Mouse (Mus musculus) limb, embryonic 13.5 days (tissue): ENCODE results near the gene Zfp433. TPM values are rescaled to one million over a fixed set of nuclear protein-coding genes. Genes with fewer than 3 reads are reported as not detected.
"Not testable (repeated sequence)": the region's sequence is repeated elsewhere in the genome, so short reads cannot be mapped to it uniquely, and the experiment has no call there.

ENCODE experiments used
- ATAC-seq: fragments of 200-750 bp; cut with Nextera tagmentation; 2 replicates; pipeline ENCODE4 v1.8.0; 2017; ENCODE audit warnings: low read depth, moderate number of reproducible peaks, moderate TSS enrichment; ENCODE audit not compliant: low FRiP score
- H3K27ac ChIP-seq: fragments of 300-500 bp; sonication (generic); 2 replicates; pipeline ENCODE4 v1.5.1; 2015; ENCODE audit warnings: inconsistent platforms, mild to moderate bottlenecking, moderate library complexity
- H3K27me3 ChIP-seq: fragments of 300-500 bp; sonication (generic); 2 replicates; pipeline ENCODE4 v1.6.1; 2015; ENCODE audit warnings: mild to moderate bottlenecking, inconsistent platforms
- H3K36me3 ChIP-seq: fragments of 300-500 bp; sonication (generic); 2 replicates; pipeline ENCODE4 v1.6.1; 2015; ENCODE audit warnings: inconsistent platforms, mild to moderate bottlenecking, moderate library complexity
- H3K4me1 ChIP-seq: fragments of 300-500 bp; sonication (generic); 2 replicates; pipeline ENCODE4 v1.6.1; 2015; ENCODE audit warnings: inconsistent platforms
- H3K4me2 ChIP-seq: fragments of 300-500 bp; sonication (generic); replicated peaks from 2 replicates; pipeline ENCODE4 v1.6.1; 2015; ENCODE audit warnings: inconsistent platforms, mild to moderate bottlenecking, moderate library complexity
- H3K4me3 ChIP-seq: fragments of 300-500 bp; sonication (generic); 2 replicates; pipeline ENCODE4 v1.5.1; 2015; ENCODE audit warnings: moderate library complexity, mild to moderate bottlenecking, inconsistent platforms
- H3K9ac ChIP-seq: fragments of 300-500 bp; sonication (generic); 2 replicates; pipeline ENCODE4 v1.6.1; 2015; ENCODE audit warnings: mild to moderate bottlenecking, inconsistent platforms
- H3K9me3 ChIP-seq: fragments of 300-500 bp; sonication (generic); 2 replicates; pipeline ENCODE4 v1.6.1; 2016; ENCODE audit warnings: inconsistent platforms
- WGBS: fragments of 180-500 bp; shearing (Covaris S2); methylation state at CpG from one replicate; pipeline ENCODE4 v1.1.7; 2015; 5-methylcytosine and 5-hydroxymethylcytosine counted together
- polyA plus RNA-seq: library from polyadenylated mRNA; unstranded; fragments of >200 nt; fragmentation: Nextera tagmentation; extraction: Ambion mirVana; gene quantifications from 2 replicates; pipeline ENCODE4 v1.2.1, GENCODE M21; 2015

Zfp433 gene
- polyA plus RNA-seq = 15.2 and 16.1 TPM in 2 replicates

DNA sequence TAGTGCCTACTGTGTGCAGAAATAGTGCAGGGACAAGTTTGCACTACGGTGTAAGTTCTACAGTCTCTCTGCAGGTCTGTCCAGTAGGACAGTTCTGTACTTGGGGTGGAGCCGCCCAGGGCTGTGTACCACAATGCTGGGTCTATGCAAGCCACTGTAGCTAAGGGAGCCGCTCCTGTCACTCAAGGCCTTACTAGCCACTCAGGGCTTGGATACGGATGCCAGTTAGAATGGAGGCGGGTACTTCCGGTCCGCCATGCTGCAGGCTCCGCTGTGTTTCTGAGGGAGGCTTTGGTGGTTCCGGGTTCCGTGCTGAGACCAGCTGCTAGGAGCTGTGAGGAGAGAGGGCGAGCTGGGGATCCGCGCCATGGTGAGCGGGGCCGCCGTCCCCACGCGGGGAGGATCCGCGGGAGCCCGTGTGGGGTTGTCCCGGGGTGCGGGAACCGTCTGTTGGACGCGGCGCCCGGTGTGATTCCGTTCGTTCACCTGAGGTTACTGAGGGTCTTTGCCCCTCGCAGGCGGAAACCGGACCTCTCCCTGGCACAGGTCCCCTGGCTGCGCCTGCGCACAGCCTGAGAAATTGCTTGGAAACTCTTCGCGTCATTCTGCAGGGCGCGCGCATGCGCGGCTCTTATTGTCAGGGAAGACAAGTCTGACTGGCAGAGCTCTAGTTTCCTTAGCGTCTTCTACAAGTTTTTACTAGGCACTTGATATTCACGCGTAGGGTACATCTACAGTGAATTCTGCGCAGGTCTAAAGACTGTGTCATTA, at the start of gene Zfp433:
TSS of gene Zfp433 (plus strand) at position 295 of the 771 bp plus-strand sequence.
- H3K27ac ChIP-seq, H3K27me3 ChIP-seq, H3K4me2 ChIP-seq, H3K9me3 ChIP-seq, H3K4me1 ChIP-seq, H3K36me3 ChIP-seq, H3K4me3 ChIP-seq, H3K9ac ChIP-seq: not testable (repeated sequence)
- WGBS = no CpG with 5 or more reads among the region's 46 CpGs
- ATAC-seq = peak; percentile 99

- Histone ChIP-seq H3K9ac (no peak overlapping the region), H3K27me3 (no peaks in the 10 kb centered on the region), H3K4me1 (peaks cover under 1% of the 10 kb centered on the region; the same call in 1 of the 2 replicates), H3K9me3 (peaks cover 52% of the 10 kb centered on the region), H3K27ac (no peak overlapping the region), H3K4me2 (no peak overlapping the region), H3K36me3 (peaks cover 72% of the 10 kb centered on the region), H3K4me3 (no peak overlapping the region)
- 95% methylated on average over 10 of the region's 10 CpGs for WGBS
- ATAC-seq = no peak
These were observed 49.4 kb upstream of the Zfp433 start for GRCm38 (mm10) chr10:81655178-81655577.

DNA sequence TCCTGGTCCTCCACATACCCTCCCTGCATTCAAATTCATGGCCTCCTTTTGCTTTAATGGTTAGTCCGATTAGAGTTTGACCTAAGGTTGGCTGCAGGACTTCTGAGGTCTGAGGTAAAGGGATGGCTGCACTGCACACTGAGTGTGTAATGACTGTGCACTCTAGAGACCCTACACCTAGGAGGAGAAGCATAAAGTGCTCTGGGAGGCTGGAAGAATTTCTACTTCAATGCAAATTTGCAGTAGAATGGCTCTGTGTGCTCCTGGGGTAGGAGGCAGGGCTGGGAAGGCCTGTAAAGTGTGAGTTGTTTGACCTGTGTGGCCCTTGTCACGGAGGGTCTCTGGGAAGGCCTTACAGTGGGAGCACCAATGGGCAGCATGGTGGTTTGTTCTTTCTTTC, 48.5 kb upstream of the Zfp433 start:
- Histone ChIP-seq H3K4me3 (no peak overlapping the region), H3K4me2 (no peak overlapping the region), H3K27ac (no peak overlapping the region), H3K9me3 (peaks cover 56% of the 10 kb centered on the region), H3K9ac (no peak overlapping the region), H3K27me3 (no peaks in the 10 kb centered on the region), H3K4me1 (no peaks in the 10 kb centered on the region), H3K36me3 (peaks cover 66% of the 10 kb centered on the region)
- no peak for ATAC-seq
- 92% methylated on average over 2 of the region's 2 CpGs for WGBS

DNA sequence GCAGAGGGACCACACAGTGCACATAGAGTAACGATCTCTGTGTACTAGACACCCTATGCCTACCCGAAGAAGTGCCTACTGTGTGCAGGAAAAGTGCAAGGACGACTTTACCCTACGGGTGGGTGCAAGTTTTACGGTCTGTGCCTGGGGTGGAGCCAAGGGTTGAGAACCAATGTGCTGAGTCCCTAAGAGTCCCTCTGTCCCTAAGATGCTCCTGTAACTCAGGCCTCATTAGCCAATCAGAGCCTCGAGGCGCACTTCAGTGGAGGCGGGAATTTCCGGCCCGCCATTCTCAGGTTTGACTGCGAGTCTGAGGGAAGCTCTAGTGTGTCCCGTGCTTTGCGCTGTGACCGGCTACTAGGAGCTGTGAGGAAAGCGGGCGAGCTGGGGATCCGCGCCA, 17.5 kb upstream of the Zfp433 start:
- peak; percentile 64; the same call in 1 of the 2 replicates for ATAC-seq
- not testable (repeated sequence) for H3K9ac ChIP-seq, H3K4me1 ChIP-seq, H3K27me3 ChIP-seq, H3K4me2 ChIP-seq, H3K9me3 ChIP-seq, H3K36me3 ChIP-seq, H3K27ac ChIP-seq, H3K4me3 ChIP-seq
- WGBS = no CpG with 5 or more reads among the region's 18 CpGs

GRCm38 (mm10) chr10:81770506-81771403, 66.1 kb downstream of the Zfp433 start, which contains the start of gene Gm3055:
TSS of gene Gm3055 (minus strand) at chr10:81771161.
- H3K4me3 ChIP-seq, H3K4me2 ChIP-seq, H3K9me3 ChIP-seq, H3K4me1 ChIP-seq, H3K36me3 ChIP-seq, H3K27me3 ChIP-seq, H3K27ac ChIP-seq, H3K9ac ChIP-seq: not testable (repeated sequence)
- ATAC-seq = peak; percentile 98
- no CpG with 5 or more reads among the region's 43 CpGs for WGBS

- 0 out of 2 replicates have a peak, but pooled peaks have one; percentile 17 for ATAC-seq
- WGBS = no CpG with 5 or more reads among the region's 3 CpGs
These were observed 66.8 kb downstream of the Zfp433 start for GRCm38 (mm10) chr10:81771404-81771777.

More at GRCm38 (mm10) chr10:81771404-81771777, 66.8 kb downstream of the Zfp433 start:
- not testable (repeated sequence) for H3K9me3 ChIP-seq, H3K4me2 ChIP-seq, H3K27me3 ChIP-seq, H3K4me3 ChIP-seq, H3K9ac ChIP-seq, H3K27ac ChIP-seq, H3K4me1 ChIP-seq, H3K36me3 ChIP-seq

Other genes with a start within 250 kb of the Zfp433 start
- 77.2 and 82.8 TPM in 2 replicates for gene Nfic, start 249.2 kb upstream of the Zfp433 start, polyA plus RNA-seq
- gene Celf5, start 222.1 kb upstream of the Zfp433 start, polyA plus RNA-seq = 1.6 TPM in 2 replicates
- gene Ncln, start 208.4 kb upstream of the Zfp433 start, polyA plus RNA-seq = 98.0 and 102 TPM in 2 replicates
- gene S1pr4, start 204.7 kb upstream of the Zfp433 start, polyA plus RNA-seq = 0.28 and 0.53 TPM in 2 replicates
- 1.6 and 1.9 TPM in 2 replicates for gene Gna15, start 180.6 kb upstream of the Zfp433 start, polyA plus RNA-seq
- gene Gna11, start 159.6 kb upstream of the Zfp433 start, polyA plus RNA-seq = 89.8 and 89.9 TPM in 2 replicates
- gene Aes, start 145.3 kb upstream of the Zfp433 start, polyA plus RNA-seq = 477 and 492 TPM in 2 replicates
- 68.8 and 69.8 TPM in 2 replicates for gene Tle2, start 130.3 kb upstream of the Zfp433 start, polyA plus RNA-seq
- 13.8 and 18.4 TPM in 2 replicates for gene Tle6, start 103.8 kb upstream of the Zfp433 start, polyA plus RNA-seq
- 1.3 and 1.5 TPM in 2 replicates for gene BC025920, start 98.6 kb upstream of the Zfp433 start, polyA plus RNA-seq
- gene Sirt6, start 77.0 kb upstream of the Zfp433 start, polyA plus RNA-seq = 60.3 and 61.9 TPM in 2 replicates
- gene Ankrd24, start 76.3 kb upstream of the Zfp433 start, polyA plus RNA-seq = 11.6 and 12.1 TPM in 2 replicates
- gene Gm10778, start 55.8 kb upstream of the Zfp433 start, polyA plus RNA-seq = 5.1 and 5.3 TPM in 2 replicates
- 10.3 and 11.7 TPM in 2 replicates for gene Gm3055, start 66.3 kb downstream of the Zfp433 start, polyA plus RNA-seq
- gene Gm4767, start 107.4 kb downstream of the Zfp433 start, polyA plus RNA-seq = 4.6 and 5.7 TPM in 2 replicates
- gene Gm32687, start 159.1 kb downstream of the Zfp433 start, polyA plus RNA-seq = 11.4 and 11.6 TPM in 2 replicates
- 2.9 and 3.9 TPM in 2 replicates for gene Zfp781, start 225.7 kb downstream of the Zfp433 start, polyA plus RNA-seq